In the genomic region with DNA sequence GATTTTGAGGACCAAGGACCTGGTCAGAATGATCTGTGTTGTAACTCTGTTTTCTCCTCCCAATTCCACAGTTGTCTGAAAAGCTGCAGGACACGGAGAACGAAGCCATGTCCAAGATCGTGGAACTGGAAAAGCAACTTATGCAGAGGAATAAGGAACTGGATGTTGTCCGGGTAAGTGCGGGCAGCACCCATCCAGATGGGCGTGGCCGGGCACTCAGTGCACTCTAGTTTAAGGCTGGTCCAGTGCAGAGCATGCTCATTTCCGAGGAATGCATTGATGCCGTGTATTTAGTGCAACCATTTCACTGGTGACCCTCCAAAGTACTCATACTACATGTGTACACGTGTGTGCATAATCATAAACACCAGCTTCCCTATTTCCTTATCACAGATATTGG, we compare ENCODE assay signal across 11 mouse cellular contexts.
"Had no signal": no experiment of that assay in that cellular context is flagged by ENCODE, and none has a peak within 500 bp of the region (broad histone marks: within the 10 kb centered on the region; RNA-seq: fewer than 3 reads in every experiment).

No protein-coding gene starts in this region.

- DNase-seq: kidney, adult 2 months; kidney, postnatal 14 days; left cerebral cortex, postnatal 4 days; right cerebral cortex, postnatal 14 days; thymus, postnatal 36 days had no signal

- H3K9ac ChIP-seq: kidney, embryonic 15.5 days; limb, embryonic 13.5 days; liver, embryonic 14.5 days; midbrain, embryonic 12.5 days; neural tube, embryonic 13.5 days; stomach, embryonic 15.5 days had no signal

- H3K4me2 ChIP-seq: kidney, embryonic 15.5 days; limb, embryonic 13.5 days; midbrain, embryonic 12.5 days; neural tube, embryonic 13.5 days; stomach, embryonic 15.5 days had no signal

- H3K9me3 ChIP-seq: kidney, embryonic 15.5 days; limb, embryonic 13.5 days; midbrain, embryonic 12.5 days; neural tube, embryonic 13.5 days; stomach, embryonic 15.5 days had no signal

- H3K27me3 ChIP-seq: kidney, embryonic 15.5 days; limb, embryonic 13.5 days; midbrain, embryonic 12.5 days; neural tube, embryonic 13.5 days; stomach, embryonic 15.5 days had no signal

- H3K4me3 ChIP-seq: kidney, embryonic 15.5 days; limb, embryonic 13.5 days; midbrain, embryonic 12.5 days; neural tube, embryonic 13.5 days; stomach, embryonic 15.5 days had no signal

- H3K4me1 ChIP-seq: kidney, embryonic 15.5 days; limb, embryonic 13.5 days; midbrain, embryonic 12.5 days; stomach, embryonic 15.5 days had no signal

- H3K27ac ChIP-seq: kidney, embryonic 15.5 days; limb, embryonic 13.5 days; liver, embryonic 14.5 days; midbrain, embryonic 12.5 days; neural tube, embryonic 13.5 days; stomach, embryonic 15.5 days had no signal
